Mouse (Mus musculus): ENCODE data around the gene Otop2.

Gene Otop2

GRCm38 (mm10) chr11:115300745-115301144, 6.2 kb upstream of the Otop2 start:
- DNase-seq = no peak

GRCm38 (mm10) chr11:115301351-115301750, 5.6 kb upstream of the Otop2 start:
- no peak for DNase-seq

GRCm38 (mm10) chr11:115303167-115303566, 3.8 kb upstream of the Otop2 start:
- DNase-seq = peak; percentile 29

GRCm38 (mm10) chr11:115308781-115309180, 1.8 kb downstream of the Otop2 start:
- no peak for DNase-seq

DNA sequence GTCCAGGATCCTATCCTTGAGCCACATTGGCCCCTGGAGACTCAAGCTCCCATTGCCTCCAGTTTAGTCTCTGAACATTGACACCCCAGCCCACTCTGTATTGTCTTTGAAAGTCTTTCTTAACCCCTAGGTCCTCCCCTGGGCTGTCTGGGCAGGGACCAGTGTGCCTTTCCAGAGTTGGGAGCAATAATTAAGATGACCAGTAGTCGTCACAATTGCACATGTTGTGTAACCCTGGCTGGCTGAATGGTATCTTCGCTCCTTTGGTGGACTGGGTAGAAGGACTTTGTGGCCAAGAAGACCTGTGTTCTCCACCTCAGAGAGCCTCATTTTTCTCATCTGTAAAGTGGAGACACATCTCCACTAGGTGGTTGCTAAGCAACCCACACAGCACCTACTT, 7.3 kb downstream of the Otop2 start:
- DNase-seq = no peak

DNA sequence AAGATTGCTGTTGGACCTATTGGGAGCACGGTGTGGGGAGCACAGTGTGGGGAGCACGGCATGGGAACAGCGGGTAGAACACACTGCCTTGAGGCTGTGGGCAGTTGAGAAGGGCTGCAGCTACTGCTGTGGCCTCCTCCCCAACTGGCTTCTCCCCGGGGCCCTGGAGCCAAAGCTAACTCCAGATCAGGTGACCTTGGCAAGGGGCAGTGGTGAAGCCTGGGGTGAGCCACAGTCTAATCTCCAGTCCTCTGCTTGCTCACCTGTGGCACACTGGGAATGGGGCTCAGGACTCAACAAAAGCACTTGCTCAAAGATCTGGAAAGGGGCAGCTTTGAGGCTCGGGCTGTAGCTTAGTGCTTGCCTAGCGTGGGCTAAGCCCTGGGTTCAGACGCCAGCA, 10.2 kb downstream of the Otop2 start:
- no peak for DNase-seq

GRCm38 (mm10) chr11:115318245-115319027, 11.5 kb downstream of the Otop2 start:
- DNase-seq = no peak

DNA sequence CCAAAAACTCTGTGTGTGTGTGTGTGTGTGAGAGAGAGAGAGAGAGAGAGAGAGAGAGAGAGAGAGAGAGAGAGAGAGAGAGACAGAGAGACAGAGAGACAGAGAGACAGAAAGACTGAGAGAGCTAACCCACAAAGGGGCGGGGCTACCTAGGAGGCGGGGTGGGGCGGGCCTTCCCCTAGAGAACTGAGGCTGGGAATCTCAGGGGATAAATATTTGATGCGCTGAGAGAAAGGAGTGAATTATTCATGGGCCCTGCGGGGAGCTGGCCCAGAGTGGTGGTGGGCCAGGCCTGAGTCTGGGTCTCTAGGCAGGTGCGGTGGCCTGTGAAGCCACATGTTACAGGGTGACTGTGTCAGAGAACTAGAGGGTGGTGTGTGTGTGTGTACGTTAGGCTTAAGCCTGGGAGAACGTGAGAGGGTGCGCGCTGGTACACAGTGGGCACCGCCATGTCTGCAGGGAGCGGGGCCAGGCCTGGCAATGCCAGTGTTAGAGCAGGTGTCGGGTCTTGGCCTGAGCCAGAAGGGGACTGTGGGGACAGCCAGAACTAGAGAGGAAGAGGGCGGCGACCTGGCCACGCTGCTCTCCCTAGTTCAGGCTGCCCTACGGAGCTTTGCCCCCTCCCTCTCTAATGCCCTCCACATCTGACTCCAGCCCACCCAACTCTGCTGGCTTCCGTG, 12.9 kb downstream of the Otop2 start:
- no peak for DNase-seq

DNA sequence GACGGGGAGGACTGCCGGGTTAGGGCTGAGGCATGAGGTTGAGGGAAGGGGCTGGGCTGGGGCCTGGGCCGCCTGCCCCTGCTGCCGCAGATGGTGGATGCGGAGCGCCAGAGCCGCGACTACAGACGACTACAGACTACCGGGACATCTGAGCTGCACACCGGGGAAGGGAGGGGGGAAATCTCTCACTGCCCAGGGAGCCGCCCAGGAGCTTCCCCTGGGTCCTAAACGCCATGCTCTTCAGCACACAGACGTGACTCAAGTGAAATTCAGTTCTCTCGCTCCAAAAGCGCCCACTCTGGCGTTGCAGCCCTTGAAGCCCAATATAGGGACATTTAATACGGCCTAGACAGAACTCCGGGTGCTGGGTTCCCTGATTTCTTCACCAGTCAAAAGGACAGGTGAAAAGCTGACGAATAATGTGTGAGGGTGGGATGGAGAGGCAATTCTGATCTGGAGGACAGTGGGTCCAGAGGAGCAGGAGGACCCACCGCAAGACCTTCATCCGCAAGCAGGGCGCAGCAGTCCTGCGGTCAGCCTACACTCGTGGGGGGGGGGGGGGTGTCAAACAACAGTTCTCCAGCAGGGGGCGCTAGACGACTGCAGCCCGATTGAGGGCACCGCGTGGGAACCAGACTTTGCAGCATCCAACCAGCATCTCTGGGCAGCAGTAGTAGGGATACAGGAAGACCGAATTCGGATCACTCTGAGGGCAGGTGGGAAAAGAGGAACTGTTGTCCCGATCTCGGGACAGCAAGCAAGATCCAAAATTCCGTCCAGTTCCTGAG, 15.1 kb downstream of the Otop2 start, which contains the start of gene Ush1g:
Ush1g (minus strand) TSS at position 136 of the 788 bp plus-strand sequence.
- DNase-seq = peak; percentile 60

DNA sequence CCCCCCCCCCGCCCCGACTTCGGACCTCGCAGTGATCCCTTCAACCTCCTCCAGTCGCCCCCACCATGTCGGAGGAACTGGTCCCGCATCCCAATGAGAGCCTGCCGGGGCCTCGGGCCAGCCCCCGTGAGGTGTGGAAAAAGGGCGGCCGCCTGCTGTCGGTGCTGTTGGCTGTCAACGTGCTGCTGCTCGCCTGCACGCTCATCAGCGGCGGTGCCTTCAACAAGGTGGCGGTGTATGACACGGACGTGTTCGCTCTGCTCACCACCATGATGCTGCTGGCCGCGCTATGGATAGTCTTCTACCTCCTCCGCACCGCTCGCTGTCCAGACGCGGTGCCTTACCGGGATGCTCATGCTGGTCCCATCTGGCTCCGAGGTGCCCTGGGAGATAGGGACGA, 16.4 kb downstream of the Otop2 start:
- no peak for DNase-seq

- no peak for DNase-seq
Measured at GRCm38 (mm10) chr11:115326730-115327129, 19.8 kb downstream of the Otop2 start.

DNA sequence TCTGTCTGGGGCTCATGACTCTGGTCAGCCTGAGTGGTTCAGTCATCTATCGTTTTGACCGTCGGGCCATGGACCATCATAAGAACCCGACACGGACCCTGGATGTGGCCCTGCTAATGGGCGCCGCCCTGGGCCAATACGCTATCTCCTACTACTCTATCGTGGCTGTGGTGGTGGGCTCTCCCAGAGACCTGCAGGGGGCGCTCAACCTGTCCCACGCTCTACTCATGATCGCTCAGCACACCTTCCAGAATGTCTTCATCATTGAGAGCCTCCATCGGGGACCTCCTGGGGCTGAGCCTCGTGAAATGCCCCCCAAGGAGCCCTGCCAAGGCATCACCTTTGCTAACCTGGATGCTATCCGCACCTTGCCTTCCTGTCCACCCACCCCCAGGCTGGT, 22.4 kb downstream of the Otop2 start:
- DNase-seq = no peak

DNA sequence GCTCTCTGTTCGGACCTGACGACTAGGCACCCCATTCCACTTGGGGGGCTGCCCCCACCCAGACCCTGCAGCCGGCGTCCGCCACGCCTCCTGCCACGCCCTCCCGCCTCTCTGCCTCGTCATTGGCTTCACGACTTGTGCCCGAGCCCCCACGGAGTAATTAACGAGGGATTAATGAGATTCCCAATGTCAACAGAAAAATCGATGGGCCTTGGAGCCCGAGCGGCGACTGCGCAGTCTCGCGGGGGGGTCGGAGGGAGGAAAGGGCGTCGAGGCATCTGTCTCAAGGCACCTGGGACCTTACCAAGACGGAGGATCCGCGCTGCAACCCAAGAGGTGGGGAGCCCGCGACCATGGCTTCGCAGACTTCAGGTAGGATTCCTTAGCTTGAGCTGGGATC, 27.6 kb downstream of the Otop2 start, which contains the start of gene Otop3:
Otop3 (plus strand) TSS at position 201 of the 400 bp plus-strand sequence.
- DNase-seq = no peak

- no peak for DNase-seq
Measured at GRCm38 (mm10) chr11:115335223-115335622, 28.3 kb downstream of the Otop2 start.

- DNase-seq = no peak
Measured at GRCm38 (mm10) chr11:115336115-115336514, 29.2 kb downstream of the Otop2 start.

- no peak for DNase-seq
Measured at GRCm38 (mm10) chr11:115337350-115337749, 30.4 kb downstream of the Otop2 start.

GRCm38 (mm10) chr11:115337826-115338225, 30.9 kb downstream of the Otop2 start:
- DNase-seq = no peak

DNA sequence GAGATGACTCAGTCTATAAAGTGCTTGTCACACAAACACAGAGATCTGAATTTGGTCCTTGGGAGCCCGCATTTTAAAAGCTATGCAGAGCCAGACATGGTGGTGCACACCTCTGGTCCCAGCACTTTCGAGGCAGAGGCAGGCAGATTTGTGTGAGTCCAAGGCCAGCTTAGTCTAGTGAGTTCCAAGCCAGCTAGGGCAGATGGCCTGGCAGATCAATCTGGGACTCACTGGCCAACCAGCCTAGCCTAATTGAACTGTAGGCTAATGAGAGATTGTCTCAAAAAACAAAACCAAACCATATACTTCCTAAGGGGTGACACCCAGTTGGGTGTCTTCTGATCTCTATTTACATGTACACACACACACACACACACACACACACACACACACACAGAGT, 34.3 kb downstream of the Otop2 start:
- DNase-seq = no peak

DNA sequence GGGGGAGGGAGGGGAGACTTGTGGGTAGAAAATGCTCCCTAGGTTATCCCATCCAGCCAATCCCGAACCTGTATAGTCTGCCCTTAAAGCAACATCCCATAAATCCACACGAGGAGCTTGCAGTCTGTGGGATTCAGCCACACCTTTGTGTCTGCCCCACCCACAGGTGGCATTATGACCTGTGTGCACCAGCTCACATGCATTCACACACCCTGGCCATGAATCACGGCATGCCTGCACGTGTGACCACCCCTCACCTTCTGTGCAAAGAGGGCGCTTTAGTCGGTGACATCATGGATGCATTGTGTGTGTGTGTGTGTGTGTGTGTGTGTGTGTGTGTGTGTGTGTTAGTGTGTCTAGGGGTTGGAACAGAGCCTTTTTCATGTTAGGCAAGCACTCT, 34.9 kb downstream of the Otop2 start:
- no peak for DNase-seq

DNA sequence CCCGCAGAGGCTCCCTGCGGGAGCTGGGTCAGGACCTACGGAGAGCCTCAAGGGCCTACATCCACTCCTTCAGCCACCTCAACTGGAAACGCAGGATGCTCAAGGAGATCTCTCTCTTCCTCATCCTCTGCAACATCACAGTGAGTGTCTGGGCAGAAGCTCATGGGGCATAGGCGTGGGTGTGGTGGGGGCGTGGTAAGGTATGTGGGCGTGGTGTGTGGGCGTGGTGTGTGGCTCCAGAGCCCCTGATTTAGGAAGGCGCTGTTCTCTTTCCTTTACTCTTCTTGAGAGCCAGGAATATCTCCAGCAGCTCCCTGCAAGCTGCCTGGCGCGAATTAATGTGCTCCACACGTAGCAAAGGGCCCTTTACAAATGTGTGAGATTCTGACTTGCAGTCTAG, 38.0 kb downstream of the Otop2 start:
- no peak for DNase-seq

- DNase-seq = no peak
Measured at GRCm38 (mm10) chr11:115345515-115345914, 38.6 kb downstream of the Otop2 start.

- no peak for DNase-seq
Measured at GRCm38 (mm10) chr11:115348681-115349248, 41.8 kb downstream of the Otop2 start.

- no peak for DNase-seq
Measured at GRCm38 (mm10) chr11:115349976-115350375, 43.0 kb downstream of the Otop2 start.

All from lung, postnatal 10 days (tissue).